ENCODE assay signal across 8 mouse cellular contexts in the genomic region with DNA sequence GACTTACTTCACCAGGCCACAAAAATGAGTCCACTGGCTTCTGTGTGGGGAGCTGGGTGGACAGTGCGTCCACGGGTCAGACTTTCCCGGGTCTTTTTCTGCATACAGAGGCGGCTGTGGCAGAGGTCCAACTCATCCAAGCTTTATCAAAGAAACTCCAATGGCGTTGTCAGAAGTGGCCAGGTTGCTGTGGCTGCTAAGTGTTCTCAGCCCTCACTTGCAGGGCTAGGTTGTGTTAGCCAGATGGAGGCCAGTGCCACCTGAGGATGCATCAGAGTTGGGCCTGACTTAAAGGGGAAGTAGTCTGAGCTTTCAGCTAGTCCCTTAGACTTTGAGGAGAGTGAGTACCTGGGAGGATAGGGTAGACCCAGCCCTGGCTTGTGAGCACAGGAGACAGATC. TPM values are rescaled to one million over a fixed set of nuclear protein-coding genes. Genes with fewer than 3 reads are reported as not detected.
DNase-seq lines count a peak whose midpoint lies in the region; ATAC-seq and TF ChIP-seq lines count a peak whose summit lies in the region.

No protein-coding gene starts in this region.

- H3K9ac ChIP-seq in forebrain, embryonic 16.5 days (replicated peaks; ENCODE audit: low read depth, low read length): no peak overlapping the region
- H3K9ac ChIP-seq in liver, embryonic 15.5 days: no peak overlapping the region
- H3K9ac ChIP-seq in stomach, embryonic 15.5 days: no peak overlapping the region

- H3K9me3 ChIP-seq in forebrain, embryonic 16.5 days (ENCODE audit: control insufficient read depth, low read length): no peaks in the 10 kb centered on the region
- no peaks in the 10 kb centered on the region for H3K9me3 ChIP-seq in liver, embryonic 15.5 days (replicated peaks)
- H3K9me3 ChIP-seq in stomach, embryonic 15.5 days: no peaks in the 10 kb centered on the region

- intact Hi-C loops in gastrocnemius, postnatal 14 days (cut with DNase I; ENCODE audit: low total_unique reads): no loop called here

- H3K4me1 ChIP-seq in forebrain, embryonic 16.5 days (replicated peaks; ENCODE audit: control insufficient read depth, insufficient read depth, low read length): peaks cover 33% of the 10 kb centered on the region
- H3K4me1 ChIP-seq in liver, embryonic 15.5 days (replicated peaks): peaks cover 62% of the 10 kb centered on the region
- peaks cover 31% of the 10 kb centered on the region for H3K4me1 ChIP-seq in stomach, embryonic 15.5 days
- H3K4me1 ChIP-seq in cerebellum, adult 2 months (ENCODE audit: control insufficient read depth, insufficient read depth, low read length): peaks cover 8% of the 10 kb centered on the region

- no peak for TF ChIP-seq CTCF in cerebellum, adult 2 months (IDR thresholded peaks at IDR 0.05; ENCODE audit: borderline replicate concordance, insufficient read depth, low read depth, low read length)

- DNase-seq in lung, adult 18-20 months: peak; percentile 57 to 61
- no peak for DNase-seq in lung, postnatal 14 days
- no peak for DNase-seq in cerebellum, adult 2 months
- DNase-seq in kidney, postnatal 14 days: no peak
- DNase-seq in gastrocnemius, postnatal 14 days: no peak

- no peak for TF ChIP-seq POLR2A in cerebellum, adult 2 months (IDR thresholded peaks at IDR 0.05; ENCODE audit: borderline replicate concordance, insufficient read depth, low read length)

- H3K27ac ChIP-seq in forebrain, embryonic 16.5 days (ENCODE audit: low read length): no peak overlapping the region
- H3K27ac ChIP-seq in liver, embryonic 15.5 days (replicated peaks): peak overlapping the region; percentile 94; the same call in 1 of the 2 replicates
- H3K27ac ChIP-seq in stomach, embryonic 15.5 days: no peak overlapping the region
- no peak overlapping the region for H3K27ac ChIP-seq in cerebellum, adult 2 months (ENCODE audit: insufficient read depth, low read length)

- H3K4me3 ChIP-seq in forebrain, embryonic 16.5 days (replicated peaks; ENCODE audit: low read length): peak overlapping the region; percentile 89
- peak overlapping the region; percentile 73 for H3K4me3 ChIP-seq in liver, embryonic 15.5 days (replicated peaks)
- H3K4me3 ChIP-seq in stomach, embryonic 15.5 days (replicated peaks): peak overlapping the region; percentile 80
- H3K4me3 ChIP-seq in cerebellum, adult 2 months (replicated peaks; ENCODE audit: insufficient read depth, low read depth, low read length): no peak overlapping the region

- 21% methylated on average over 5 of the region's 5 CpGs for WGBS in forebrain, embryonic 16.5 days
- 52% methylated on average over 5 of the region's 5 CpGs for WGBS in liver, embryonic 15.5 days (ENCODE audit: insufficient replicate concordance)
- 57% methylated on average over 5 of the region's 5 CpGs for WGBS in stomach, embryonic 15.5 days
- WGBS in cerebellum, adult 2 months: 42% methylated on average over 5 of the region's 5 CpGs

- ATAC-seq in forebrain, embryonic 16.5 days: no peak
- ATAC-seq in liver, embryonic 15.5 days (ENCODE audit: insufficient read depth): no peak
- ATAC-seq in stomach, embryonic 15.5 days (ENCODE audit: insufficient read depth, low FRiP score, low read depth): no peak

- H3K27me3 ChIP-seq in forebrain, embryonic 16.5 days (replicated peaks; ENCODE audit: control insufficient read depth, insufficient read depth, low read length): no peaks in the 10 kb centered on the region
- H3K27me3 ChIP-seq in liver, embryonic 15.5 days: no peaks in the 10 kb centered on the region
- no peaks in the 10 kb centered on the region for H3K27me3 ChIP-seq in stomach, embryonic 15.5 days (replicated peaks)
- H3K27me3 ChIP-seq in cerebellum, adult 2 months (ENCODE audit: control insufficient read depth, insufficient read depth, low read length): no peaks in the 10 kb centered on the region

- H3K4me2 ChIP-seq in forebrain, embryonic 16.5 days (ENCODE audit: low read length): peak overlapping the region; percentile 82
- H3K4me2 ChIP-seq in liver, embryonic 15.5 days: peak overlapping the region; percentile 95
- H3K4me2 ChIP-seq in stomach, embryonic 15.5 days: peak overlapping the region; percentile 78

- no peaks in the 10 kb centered on the region for H3K36me3 ChIP-seq in forebrain, embryonic 16.5 days (ENCODE audit: control insufficient read depth, insufficient read depth)
- peaks cover 25% of the 10 kb centered on the region for H3K36me3 ChIP-seq in liver, embryonic 15.5 days (replicated peaks)
- H3K36me3 ChIP-seq in stomach, embryonic 15.5 days: peaks cover 6% of the 10 kb centered on the region; the same call in 1 of the 2 replicates

RNA-seq across cellular contexts. Expression of a gene that starts 3.4 kb away (rescaled TPM):
- polyA plus RNA-seq in forebrain, embryonic 16.5 days (2015; fragmentation: Nextera tagmentation; extraction: Ambion mirVana): 334 and 346 TPM in 2 replicates
- polyA plus RNA-seq in liver, embryonic 15.5 days (2015; fragmentation: Nextera tagmentation; extraction: Ambion mirVana): 197 and 199 TPM in 2 replicates
- polyA plus RNA-seq in stomach, embryonic 15.5 days (2015; fragmentation: Nextera tagmentation; extraction: Ambion mirVana): 270 and 299 TPM in 2 replicates
- polyA plus RNA-seq in cerebellum, adult 2 months (2012; rRNA removed): 181 and 183 TPM in 2 replicates
- total RNA-seq in gastrocnemius, postnatal 14 days (2021): 10 to 100 TPM; 13.7 to 19.7 TPM

Comparison
In these comparisons a context has a peak if more than half of its experiments do, and no peak if none do; other contexts are left out.
1. DNase-seq: peak in lung, adult 18-20 months (2 of 2); none in lung, postnatal 14 days (single experiment), cerebellum, adult 2 months (0 of 2), kidney, postnatal 14 days (single experiment) and gastrocnemius, postnatal 14 days (single experiment).
2. Peak in every context shown above with its lines, with median percentiles within 50 percentile points of each other: H3K4me2 ChIP-seq.